Mouse (Mus musculus) MEL (cell line): ENCODE results near the gene Il4. TPM values are rescaled to one million over a fixed set of nuclear protein-coding genes. Genes with fewer than 3 reads are reported as not detected.

ENCODE experiments used
- DNase-seq: peaks from one replicate; pipeline ENCODE4 v3.0.0; 2011; ENCODE audit warnings: low read depth, low spot score
- H3K27ac ChIP-seq: 2 replicates; pipeline ENCODE4 v1.5.1; 2012; ENCODE audit warnings: low read depth, mild to moderate bottlenecking, control low read depth, low read length, moderate library complexity; ENCODE audit not compliant: control insufficient read depth
- H3K27me3 ChIP-seq, 2 experiments: fragments of 150-350 bp in 1 of 2; sonication (generic) in 1 of 2; 2 replicates each; pipeline ENCODE4 v1.6.1; 2012; ENCODE audit warnings: low read length in 2 of 2, mild to moderate bottlenecking in 2 of 2, improper control_type of control experiment in 1 of 2, moderate library complexity in 1 of 2; ENCODE audit not compliant: insufficient read depth in 2 of 2, control insufficient read depth in 1 of 2
- H3K36me3 ChIP-seq, 2 experiments: 2 replicates each; pipeline ENCODE4 v1.6.1; 2012 to 2014; ENCODE audit warnings: low read length in 2 of 2, improper control_type of control experiment in 1 of 2, inconsistent platforms in 1 of 2, mild to moderate bottlenecking in 1 of 2; ENCODE audit not compliant: insufficient read depth in 2 of 2, control insufficient read depth in 1 of 2
- H3K4me1 ChIP-seq, 2 experiments: fragments of 150-350 bp in 1 of 2; sonication (generic) in 1 of 2; 2 replicates each; pipeline ENCODE4 v1.6.1; 2012; ENCODE audit warnings: low read length in 2 of 2, improper control_type of control experiment in 1 of 2, mild to moderate bottlenecking in 1 of 2; ENCODE audit not compliant: insufficient read depth in 2 of 2, control insufficient read depth in 1 of 2
- H3K4me3 ChIP-seq, 2 experiments: fragments of 150-350 bp in 1 of 2; sonication (generic) in 1 of 2; 2 replicates each; pipeline ENCODE4 v1.5.1; 2012; ENCODE audit warnings: low read depth in 2 of 2, low read length in 2 of 2, mild to moderate bottlenecking in 2 of 2, moderate library complexity in 2 of 2, control low read depth in 1 of 2, improper control_type of control experiment in 1 of 2; ENCODE audit not compliant: control insufficient read depth in 1 of 2, insufficient read depth in 1 of 2
- H3K79me2 ChIP-seq: 2 replicates; pipeline ENCODE4 v1.6.1; 2012; ENCODE audit warnings: mild to moderate bottlenecking, low read length, moderate library complexity; ENCODE audit not compliant: control insufficient read depth, poor library complexity, insufficient read depth
- H3K9ac ChIP-seq: 2 replicates; pipeline ENCODE4 v1.6.1; 2012; ENCODE audit warnings: low read depth, mild to moderate bottlenecking, control low read depth, low read length, moderate library complexity; ENCODE audit not compliant: control insufficient read depth, poor library complexity, severe bottlenecking
- H3K9me3 ChIP-seq: fragments of 150-350 bp; sonication (generic); replicated peaks from 2 replicates; pipeline ENCODE4 v1.6.1; 2012; ENCODE audit warnings: mild to moderate bottlenecking, low read length, improper control_type of control experiment, moderate library complexity; ENCODE audit not compliant: insufficient read depth
- CHD2 ChIP-seq: IDR thresholded peaks from 2 replicates; pipeline ENCODE4 v1.6.1; 2011; ENCODE audit warnings: low read length, improper control_type of control experiment
- E2F4 ChIP-seq: IDR thresholded peaks from 2 replicates; pipeline ENCODE4 v1.6.1; 2011; ENCODE audit warnings: low read depth, low read length, improper control_type of control experiment, borderline replicate concordance
- ELF1 ChIP-seq: IDR thresholded peaks from 2 replicates; pipeline ENCODE4 v1.6.1; 2014; ENCODE audit warnings: low read depth, mild to moderate bottlenecking, inconsistent platforms, low read length, improper control_type of control experiment, moderate library complexity
- ETS1 ChIP-seq: IDR thresholded peaks from 2 replicates; pipeline ENCODE4 v1.6.1; 2012; ENCODE audit warnings: low read depth, mild to moderate bottlenecking, inconsistent platforms, low read length, improper control_type of control experiment, moderate library complexity
- GABPA ChIP-seq: IDR thresholded peaks from 2 replicates; pipeline ENCODE4 v1.6.1; 2012; ENCODE audit warnings: low read depth, mild to moderate bottlenecking, inconsistent platforms, low read length, improper control_type of control experiment, moderate library complexity
- KAT2A ChIP-seq: conservative IDR thresholded peaks from 2 replicates; pipeline ENCODE4 v1.6.1; 2012; ENCODE audit warnings: low read depth, low read length, improper control_type of control experiment, inconsistent platforms
- MAFK ChIP-seq: IDR thresholded peaks from 2 replicates; pipeline ENCODE4 v1.6.1; 2011; ENCODE audit warnings: low read depth, mild to moderate bottlenecking, low read length, improper control_type of control experiment, borderline replicate concordance
- MAZ ChIP-seq: IDR thresholded peaks from 2 replicates; pipeline ENCODE4 v1.6.1; 2012; ENCODE audit warnings: low read depth, mild to moderate bottlenecking, inconsistent platforms, low read length, improper control_type of control experiment
- MYB ChIP-seq: IDR thresholded peaks from 2 replicates; pipeline ENCODE4 v1.6.1; 2011; ENCODE audit warnings: mild to moderate bottlenecking, low read depth, low read length, improper control_type of control experiment
- MYC ChIP-seq: IDR thresholded peaks from 2 replicates; pipeline ENCODE4 v1.6.1; 2011; ENCODE audit warnings: low read depth, mild to moderate bottlenecking, low read length, improper control_type of control experiment, moderate library complexity
- POLR2A ChIP-seq, 2 experiments: IDR thresholded peaks; 2 replicates each; pipeline ENCODE4 v1.6.1; 2011 to 2012; ENCODE audit warnings: low read length in 2 of 2, mild to moderate bottlenecking in 2 of 2, control low read depth in 1 of 2, improper control_type of control experiment in 1 of 2, low read depth in 1 of 2, moderate library complexity in 1 of 2; ENCODE audit not compliant: control insufficient read depth in 1 of 2, insufficient read depth in 1 of 2, poor library complexity in 1 of 2
- POLR2AphosphoS2 ChIP-seq: IDR thresholded peaks from 2 replicates; pipeline ENCODE4 v1.6.1; 2011; ENCODE audit warnings: low read length, improper control_type of control experiment
- POLR2AphosphoS5 ChIP-seq: IDR thresholded peaks from 2 replicates; pipeline ENCODE4 v1.6.1; 2012; ENCODE audit warnings: low read depth, borderline replicate concordance, mild to moderate bottlenecking, inconsistent platforms, low read length, moderate library complexity, mixed read lengths
- SIN3A ChIP-seq: IDR thresholded peaks from 2 replicates; pipeline ENCODE4 v1.6.1; 2012; ENCODE audit warnings: low read length, improper control_type of control experiment, inconsistent platforms
- SMC3 ChIP-seq: IDR thresholded peaks from 2 replicates; pipeline ENCODE4 v1.6.1; 2011; ENCODE audit warnings: low read depth, low read length, improper control_type of control experiment
- TAL1 ChIP-seq: IDR thresholded peaks from 2 replicates; pipeline ENCODE4 v1.6.1; 2012; ENCODE audit warnings: mild to moderate bottlenecking, inconsistent platforms, low read length, moderate library complexity, mixed read lengths
- ZMIZ1 ChIP-seq: IDR thresholded peaks from 2 replicates; pipeline ENCODE4 v1.6.1; 2012; ENCODE audit warnings: low read depth, mild to moderate bottlenecking, inconsistent platforms, low read length, improper control_type of control experiment, moderate library complexity
- ZNF384 ChIP-seq: IDR thresholded peaks from 2 replicates; pipeline ENCODE4 v1.6.1; 2012; ENCODE audit warnings: low read depth, mild to moderate bottlenecking, inconsistent platforms, low read length, improper control_type of control experiment
- polyA plus RNA-seq, 2 experiments: library from polyadenylated mRNA; stranded (reverse) in 1 of 2; unstranded in 1 of 2; fragments of >175 nt in 1 of 2; fragments of >200 nt in 1 of 2; gene quantifications; 2 replicates each; pipeline versions ENCODE4 v1.2.1 to v1.2.4; 2012; ENCODE audit warnings: low replicate concordance in 2 of 2, low read depth in 1 of 2; ENCODE audit not compliant: insufficient read length in 2 of 2, insufficient read depth in 1 of 2, missing spikeins in 1 of 2
- total RNA-seq: library from RNA; depleted of rRNA; stranded (reverse); fragments of 300-350 nt; gene quantifications from 2 replicates; pipeline ENCODE4 v1.2.3, GENCODE M21; 2012

Il4 gene
- total and polyA plus RNA-seq, 3 experiments, result 4.3 to 10.4 TPM; not detected in 1

DNA sequence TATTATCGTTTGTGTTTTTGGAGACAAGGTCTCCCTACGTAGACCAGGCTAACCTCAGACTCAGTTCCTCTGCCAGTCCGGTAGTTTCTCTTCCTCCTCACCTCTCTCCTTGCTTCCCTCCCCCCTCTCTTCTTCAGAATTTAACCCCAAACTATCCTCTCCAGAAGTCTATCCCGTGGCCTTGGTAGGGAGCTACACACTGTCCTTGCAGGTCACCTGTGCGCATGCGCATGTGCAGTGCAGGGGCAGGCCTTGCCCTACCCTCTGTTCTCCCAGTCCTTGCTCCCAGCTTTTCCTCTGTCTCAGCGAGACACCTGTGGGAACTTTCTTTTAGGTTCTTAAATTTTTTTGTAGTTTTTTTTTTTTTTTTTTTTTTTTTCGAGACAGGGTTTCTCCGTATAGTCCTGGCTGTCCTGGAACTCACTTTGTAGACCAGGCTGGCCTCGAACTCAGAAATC is 19.4 kb upstream of the Il4 start:
- no peak for TF ChIP-seq ETS1
- TF ChIP-seq SMC3, result no peak
- no peak for TF ChIP-seq ZNF384
- TF ChIP-seq GABPA, result no peak
- no peak for TF ChIP-seq TAL1
- no peak for TF ChIP-seq MAFK
- TF ChIP-seq MYB, result no peak
- TF ChIP-seq E2F4, result no peak
- no peak for TF ChIP-seq KAT2A
- TF ChIP-seq POLR2AphosphoS5, result no peak
- no peak for TF ChIP-seq MAZ
- TF ChIP-seq CHD2, result no peak
- TF ChIP-seq SIN3A, result no peak
- TF ChIP-seq ZMIZ1, result no peak
- no peak for TF ChIP-seq MYC
- no peak for TF ChIP-seq POLR2A (IDR thresholded peaks at IDR 0.05; ENCODE audit: control insufficient read depth in 1 of 2, insufficient read depth in 1 of 2, low read depth in 1 of 2, low read length in 2 of 2, poor library complexity in 1 of 2)
- no peak for TF ChIP-seq ELF1
- TF ChIP-seq, all 39 proteins: peak for 0
- Histone ChIP-seq H3K27ac (no peak overlapping the region), H3K79me2 (no peaks in the 10 kb centered on the region), H3K4me1 (peaks cover 30 to 38% of the 10 kb centered on the region in 2 experiments), H3K36me3 (peaks cover 0 to 30% of the 10 kb centered on the region in 2 experiments; a peak in 2 of 4 replicates), H3K4me3 (no peak overlapping the region), H3K9me3 (no peaks in the 10 kb centered on the region), H3K9ac (no peak overlapping the region), H3K27me3 (no peaks in the 10 kb centered on the region)
- DNase-seq, result no peak

DNA sequence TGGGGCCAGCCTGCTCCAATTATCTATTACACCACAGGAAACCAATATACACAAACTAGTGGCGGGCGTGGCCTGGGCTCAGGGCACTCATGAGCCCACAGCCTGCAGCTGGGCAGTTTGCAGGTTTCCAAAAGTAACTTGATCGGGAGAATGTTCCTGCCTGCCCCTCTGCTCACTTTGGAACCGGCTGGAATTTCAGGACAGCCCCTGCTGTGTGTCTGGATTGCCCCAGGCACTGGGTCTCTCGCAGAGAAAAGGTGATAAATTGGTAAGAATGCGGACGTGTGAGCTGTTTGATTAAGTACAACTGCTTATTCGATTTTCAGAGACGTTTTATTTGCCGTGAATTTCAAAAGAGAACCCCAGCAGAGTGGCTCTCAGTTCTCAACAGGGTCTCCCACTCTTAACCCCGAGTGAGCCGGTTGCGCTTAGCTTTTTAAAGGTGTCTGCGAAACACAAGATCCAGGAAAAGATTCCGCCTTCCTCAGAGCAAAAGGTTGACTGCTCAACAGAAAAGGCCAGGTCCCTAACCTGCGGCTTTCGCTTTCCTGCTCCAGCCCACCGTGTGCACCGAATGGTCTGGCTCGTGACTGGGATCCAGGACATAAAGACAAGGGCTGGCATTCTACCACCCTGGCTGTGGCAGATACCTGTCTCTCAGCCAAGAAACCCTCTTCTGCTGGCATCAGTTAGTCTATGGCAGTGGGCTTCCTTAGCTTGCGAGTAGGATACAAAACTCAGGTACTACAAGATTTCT is 18.8 kb upstream of the Il4 start:
- no peak for TF ChIP-seq POLR2AphosphoS2
- Histone ChIP-seq H3K27me3 (no peaks in the 10 kb centered on the region), H3K9me3 (no peaks in the 10 kb centered on the region), H3K79me2 (no peaks in the 10 kb centered on the region), H3K27ac (no peak overlapping the region), H3K4me3 (no peak overlapping the region), H3K36me3 (peaks cover 0 to 25% of the 10 kb centered on the region in 2 experiments; a peak in 2 of 4 replicates), H3K4me1 (peaks cover 26 to 36% of the 10 kb centered on the region in 2 experiments), H3K9ac (no peak overlapping the region)
- no peak for DNase-seq
